Mouse (Mus musculus): ENCODE data around the gene Ptpn20. TPM values are rescaled to one million over a fixed set of nuclear protein-coding genes. Genes with fewer than 3 reads are reported as not detected.

The Ptpn20 gene
- total RNA-seq, 4 experiments from 2014 or later: 0.28 to 0.66 (median 0.50) TPM

DNA sequence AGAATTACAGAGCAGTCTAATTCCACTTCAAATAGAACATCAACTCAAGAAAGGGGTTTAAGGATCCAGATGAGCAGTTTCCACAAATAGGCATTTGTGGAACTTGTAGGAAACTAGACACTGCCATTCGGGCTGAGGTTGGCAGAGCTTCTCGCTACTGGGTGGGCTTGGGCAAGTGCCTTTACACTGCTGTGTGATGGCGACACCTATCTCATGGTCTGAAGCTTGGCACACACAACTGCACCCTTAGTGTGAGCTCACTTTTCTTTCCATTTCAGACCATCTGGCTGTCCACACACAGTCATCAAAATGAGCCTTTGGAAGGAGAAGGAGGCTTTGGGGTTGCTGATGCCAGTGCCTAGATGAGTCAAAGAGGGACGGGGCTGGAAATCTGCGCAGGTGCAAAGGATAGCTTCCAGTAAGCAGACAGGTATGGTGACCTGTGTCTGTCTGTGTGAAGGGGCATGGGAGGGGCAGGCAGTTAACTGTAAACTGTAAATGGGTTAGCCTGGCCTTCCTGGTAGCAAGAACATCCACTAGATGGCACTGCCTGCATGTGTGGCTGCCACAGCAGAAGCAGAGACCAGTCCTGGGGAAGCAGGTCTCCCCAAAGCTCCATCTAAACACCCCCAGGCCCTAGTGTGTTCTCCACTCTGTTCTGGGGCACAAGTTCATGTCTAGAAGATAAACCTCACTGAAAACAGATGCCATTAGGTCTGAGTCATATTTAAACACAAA lies 84.5 kb downstream of the Ptpn20 start:
- DNase-seq (ENCODE audit: low spot score in 2 of 2): peak; percentile 19 to 38

GRCm38 (mm10) chr14:33677996-33678395 lies 89.0 kb downstream of the Ptpn20 start:
- no peak for DNase-seq (ENCODE audit: low spot score in 2 of 2)

- no peak for DNase-seq (ENCODE audit: low spot score in 2 of 2)
Observed at GRCm38 (mm10) chr14:33678740-33679139, 89.7 kb downstream of the Ptpn20 start.

GRCm38 (mm10) chr14:33680621-33681020 lies 91.6 kb downstream of the Ptpn20 start:
- no peak for DNase-seq (ENCODE audit: low spot score in 2 of 2)

DNA sequence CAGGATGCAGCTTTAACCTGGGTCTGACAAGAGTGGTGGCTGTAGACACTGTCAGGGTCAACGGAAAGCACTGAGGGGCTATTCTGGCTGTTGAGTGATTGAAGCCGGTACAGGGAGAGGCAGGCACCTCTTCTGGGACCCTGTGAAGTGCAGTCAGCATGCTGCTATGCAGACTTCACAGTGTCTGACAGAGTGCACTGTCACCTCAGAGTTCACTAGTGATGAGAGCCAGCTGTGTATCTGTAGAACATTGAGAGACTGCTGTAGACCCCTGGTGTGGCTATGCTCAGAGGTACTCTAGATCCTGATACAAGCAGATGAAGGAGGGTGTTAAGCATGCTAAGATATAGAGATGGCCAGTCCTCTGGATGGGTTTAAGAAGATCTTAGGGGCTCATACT lies 93.8 kb downstream of the Ptpn20 start:
- DNase-seq (ENCODE audit: low spot score in 2 of 2): no peak

DNA sequence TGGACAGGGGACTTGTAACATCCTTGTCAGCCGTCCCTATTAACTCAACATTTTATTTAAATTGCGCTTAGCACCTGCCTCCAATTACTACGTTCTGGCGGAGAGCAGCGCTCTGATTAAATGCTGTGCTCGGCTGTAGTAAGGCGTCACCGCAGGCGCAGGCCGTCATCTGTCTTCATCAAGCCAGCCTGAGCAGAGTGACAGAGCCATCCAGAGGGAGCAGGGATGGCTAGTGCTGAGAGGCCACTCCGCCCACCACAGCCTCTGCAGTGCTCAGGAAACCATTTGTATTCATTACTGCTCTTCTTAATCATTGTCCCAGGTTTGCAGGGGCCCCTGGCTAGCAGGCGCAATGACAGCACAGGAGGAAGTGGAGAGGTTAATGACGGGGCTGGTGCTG lies 94.7 kb downstream of the Ptpn20 start:
- no peak for DNase-seq (ENCODE audit: low spot score in 2 of 2)

DNA sequence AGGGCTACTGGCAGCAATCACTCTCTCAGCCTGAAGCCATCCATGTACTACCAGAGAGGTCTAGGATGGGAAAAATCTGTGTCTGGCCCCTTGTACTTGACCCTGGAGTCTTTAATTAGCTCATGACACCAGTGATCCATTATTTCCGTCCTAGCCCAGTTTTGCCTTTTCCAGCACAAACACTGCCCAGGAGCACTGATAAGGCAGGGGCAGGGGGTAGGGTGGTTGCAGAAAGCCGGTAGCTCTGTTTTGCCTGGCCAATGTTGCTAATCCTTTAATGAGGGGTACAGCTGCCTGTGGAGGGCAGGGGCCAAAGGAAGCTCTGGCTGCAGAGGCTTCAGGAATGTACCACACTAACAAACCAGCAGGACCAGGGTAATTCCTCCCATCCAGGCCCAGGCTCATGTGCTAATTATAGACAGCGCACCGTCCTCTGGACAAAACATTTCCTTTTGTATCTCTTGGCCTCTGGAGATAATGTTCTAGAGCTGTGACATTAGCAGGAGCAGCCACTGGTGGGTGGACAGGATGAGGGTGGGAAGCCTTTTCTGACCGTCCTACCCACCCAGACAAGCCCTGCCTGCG lies 98.5 kb downstream of the Ptpn20 start:
- no peak for DNase-seq (ENCODE audit: low spot score in 2 of 2)

- peak in 1 of 2 experiments; percentile 23 for DNase-seq (ENCODE audit: low spot score in 2 of 2)
Observed at GRCm38 (mm10) chr14:33689044-33689443, 100.0 kb downstream of the Ptpn20 start.

Other genes with a start within 250 kb of the Ptpn20 start
- gene Mapk8, start 142.0 kb upstream of the Ptpn20 start, total RNA-seq (2022): 100 to 1,000 TPM in 2 of 4 experiments, 10 to 100 TPM in 2; 90.8 to 104 (median 96.4) TPM
- gene Frmpd2, start 117.5 kb upstream of the Ptpn20 start, total RNA-seq (2022): 1 to 10 TPM in 1 of 4 experiments, under 1 TPM in 3; 0.61 to 1.1 (median 0.79) TPM